Mouse (Mus musculus) urinary bladder, postnatal 14 days (tissue): ENCODE data around the gene Smarcad1.
A peak's percentile ranks its signal among the peaks of the same experiment; 100 is the strongest.
"Not testable (repeated sequence)": the region's sequence is repeated elsewhere in the genome, so short reads cannot be mapped to it uniquely, and the experiment has no call there.

Experiments
- DNase-seq: peaks from one replicate; pipeline ENCODE4 v3.0.0; 2021; ENCODE audit warnings: low spot score

Gene Smarcad1

GRCm38 (mm10) chr6:65042491-65043171 is at the start of gene Smarcad1:
Gene Smarcad1, plus strand, starts transcription at chr6:65042583.
- peak; percentile 90 for DNase-seq

GRCm38 (mm10) chr6:64996824-64997421 is 45.5 kb upstream of the Smarcad1 start:
- DNase-seq: peak; percentile 7

- no peak for DNase-seq
Observed at GRCm38 (mm10) chr6:64997805-64998204, 44.6 kb upstream of the Smarcad1 start.

GRCm38 (mm10) chr6:65000757-65001156 is 41.6 kb upstream of the Smarcad1 start:
- DNase-seq: peak; percentile 3

- no peak for DNase-seq
Observed at GRCm38 (mm10) chr6:65002196-65002595, 40.2 kb upstream of the Smarcad1 start.

- no peak for DNase-seq
Observed at GRCm38 (mm10) chr6:65008836-65009235, 33.5 kb upstream of the Smarcad1 start.

- no peak for DNase-seq
Observed at GRCm38 (mm10) chr6:65011444-65011990, 30.9 kb upstream of the Smarcad1 start.

GRCm38 (mm10) chr6:65012142-65012541 is 30.2 kb upstream of the Smarcad1 start:
- DNase-seq: no peak

GRCm38 (mm10) chr6:65017566-65017965 is 24.8 kb upstream of the Smarcad1 start:
- no peak for DNase-seq

- not testable (repeated sequence) for DNase-seq
Observed at GRCm38 (mm10) chr6:65018966-65019365, 23.4 kb upstream of the Smarcad1 start.

GRCm38 (mm10) chr6:65021883-65022282 is 20.5 kb upstream of the Smarcad1 start:
- no peak for DNase-seq

- DNase-seq: no peak
Observed at GRCm38 (mm10) chr6:65023053-65023452, 19.3 kb upstream of the Smarcad1 start.

GRCm38 (mm10) chr6:65024668-65025067 is 17.7 kb upstream of the Smarcad1 start:
- no peak for DNase-seq

GRCm38 (mm10) chr6:65025130-65025529 is 17.3 kb upstream of the Smarcad1 start:
- DNase-seq: no peak

GRCm38 (mm10) chr6:65034661-65035060 is 7.7 kb upstream of the Smarcad1 start:
- DNase-seq: no peak

GRCm38 (mm10) chr6:65035469-65035868 is 6.9 kb upstream of the Smarcad1 start:
- DNase-seq: no peak

GRCm38 (mm10) chr6:65041932-65042331 is 451 bp upstream of the Smarcad1 start:
- no peak for DNase-seq

GRCm38 (mm10) chr6:65043241-65043640 is 858 bp downstream of the Smarcad1 start:
- DNase-seq: peak; percentile 3

GRCm38 (mm10) chr6:65049100-65049499 is 6.7 kb downstream of the Smarcad1 start:
- no peak for DNase-seq

- DNase-seq: no peak
Observed at GRCm38 (mm10) chr6:65056620-65057019, 14.2 kb downstream of the Smarcad1 start.

- not testable (repeated sequence) for DNase-seq
Observed at GRCm38 (mm10) chr6:65057137-65057536, 14.8 kb downstream of the Smarcad1 start.

GRCm38 (mm10) chr6:65061049-65061448 is 18.7 kb downstream of the Smarcad1 start:
- DNase-seq: no peak

- no peak for DNase-seq
Observed at GRCm38 (mm10) chr6:65075201-65075600, 32.8 kb downstream of the Smarcad1 start.
